Mouse (Mus musculus): ENCODE measurements around the gene Mrpl23.

- TF ChIP-seq MEF2A (IDR thresholded peaks at IDR 0.05; ENCODE audit: extremely low read depth, insufficient replicate concordance, low read depth, low read length, poor library complexity, severe bottlenecking) (no peak), POLR2A (IDR thresholded peaks at IDR 0.05; ENCODE audit: control insufficient read depth in 1 of 2, insufficient read depth in 1 of 2, low read depth in 1 of 2, low read length in 2 of 2, poor library complexity in 1 of 2) (no peak), CTCF (IDR thresholded peaks at IDR 0.05 in 2 of 3, conservative IDR thresholded peaks at IDR 0.05 in 1 of 3; ENCODE audit: control insufficient read depth in 1 of 3, insufficient read depth in 1 of 3, low read depth in 2 of 3, low read length in 3 of 3, poor library complexity in 1 of 3, severe bottlenecking in 1 of 3) (no peak), POLR2AphosphoS2 (IDR thresholded peaks at IDR 0.05; ENCODE audit: low read length) (no peak), POLR2AphosphoS5 (IDR thresholded peaks at IDR 0.05; ENCODE audit: borderline replicate concordance, low read depth, low read length) (no peak), CHD1 (IDR thresholded peaks at IDR 0.05; ENCODE audit: low read depth, low read length) (no peak), ZNF384 (IDR thresholded peaks at IDR 0.05; ENCODE audit: low read depth, low read length) (no peak), ZMIZ1 (IDR thresholded peaks at IDR 0.05; ENCODE audit: low read depth, low read length) (no peak), MAX (IDR thresholded peaks at IDR 0.05; ENCODE audit: low read length) (no peak), SMC3 (IDR thresholded peaks at IDR 0.05; ENCODE audit: low read depth, low read length) (no peak)
Observed at GRCm38 (mm10) chr7:142574826-142575351, 42.4 kb downstream of the Mrpl23 start.
